Mouse (Mus musculus): Measurements from ENCODE around the gene Hs3st2.
"Not testable (repeated sequence)": the region's sequence is repeated elsewhere in the genome, so short reads cannot be mapped to it uniquely, and the experiment has no call there.

Gene Hs3st2

GRCm38 (mm10) chr7:121391225-121391983 lies at the start of gene Hs3st2:
TSS of gene Hs3st2 (plus strand) at chr7:121391859.
- DNase-seq (ENCODE audit: low read depth, low spot score), result no peak

- DNase-seq (ENCODE audit: low read depth, low spot score), result no peak
Observed at GRCm38 (mm10) chr7:121348284-121348963, 43.2 kb upstream of the Hs3st2 start.

- DNase-seq (ENCODE audit: low read depth, low spot score), result no peak
Observed at GRCm38 (mm10) chr7:121351688-121352087, 40.0 kb upstream of the Hs3st2 start.

GRCm38 (mm10) chr7:121361448-121361847 lies 30.2 kb upstream of the Hs3st2 start:
- DNase-seq (ENCODE audit: low read depth, low spot score), result not testable (repeated sequence)

GRCm38 (mm10) chr7:121365584-121365983 lies 26.1 kb upstream of the Hs3st2 start:
- no peak for DNase-seq (ENCODE audit: low read depth, low spot score)

GRCm38 (mm10) chr7:121367185-121367584 lies 24.5 kb upstream of the Hs3st2 start:
- no peak for DNase-seq (ENCODE audit: low read depth, low spot score)

GRCm38 (mm10) chr7:121371990-121372389 lies 19.7 kb upstream of the Hs3st2 start:
- no peak for DNase-seq (ENCODE audit: low read depth, low spot score)

- DNase-seq (ENCODE audit: low read depth, low spot score), result no peak
Observed at GRCm38 (mm10) chr7:121375456-121375855, 16.2 kb upstream of the Hs3st2 start.

GRCm38 (mm10) chr7:121378942-121379341 lies 12.7 kb upstream of the Hs3st2 start:
- no peak for DNase-seq (ENCODE audit: low read depth, low spot score)

- peak; percentile 3 for DNase-seq (ENCODE audit: low read depth, low spot score)
Observed at GRCm38 (mm10) chr7:121391984-121392739, 503 bp downstream of the Hs3st2 start.

- DNase-seq (ENCODE audit: low read depth, low spot score), result no peak
Observed at GRCm38 (mm10) chr7:121392740-121392993, 1.0 kb downstream of the Hs3st2 start.

GRCm38 (mm10) chr7:121393884-121394283 lies 2.2 kb downstream of the Hs3st2 start:
- no peak for DNase-seq (ENCODE audit: low read depth, low spot score)

- no peak for DNase-seq (ENCODE audit: low read depth, low spot score)
Observed at GRCm38 (mm10) chr7:121394875-121395274, 3.2 kb downstream of the Hs3st2 start.

GRCm38 (mm10) chr7:121410716-121411506 lies 19.3 kb downstream of the Hs3st2 start:
- DNase-seq (ENCODE audit: low read depth, low spot score), result no peak

- DNase-seq (ENCODE audit: low read depth, low spot score), result no peak
Observed at GRCm38 (mm10) chr7:121411507-121411898, 19.8 kb downstream of the Hs3st2 start.

GRCm38 (mm10) chr7:121436884-121437283 lies 45.2 kb downstream of the Hs3st2 start:
- no peak for DNase-seq (ENCODE audit: low read depth, low spot score)

GRCm38 (mm10) chr7:121441186-121441585 lies 49.5 kb downstream of the Hs3st2 start:
- no peak for DNase-seq (ENCODE audit: low read depth, low spot score)

- DNase-seq (ENCODE audit: low read depth, low spot score), result no peak
Observed at GRCm38 (mm10) chr7:121444336-121444735, 52.7 kb downstream of the Hs3st2 start.

- DNase-seq (ENCODE audit: low read depth, low spot score), result no peak
Observed at GRCm38 (mm10) chr7:121446281-121446680, 54.6 kb downstream of the Hs3st2 start.

GRCm38 (mm10) chr7:121450951-121451843 lies 59.5 kb downstream of the Hs3st2 start:
- DNase-seq (ENCODE audit: low read depth, low spot score), result no peak

- no peak for DNase-seq (ENCODE audit: low read depth, low spot score)
Observed at GRCm38 (mm10) chr7:121456716-121457115, 65.1 kb downstream of the Hs3st2 start.
